In the genomic region with DNA sequence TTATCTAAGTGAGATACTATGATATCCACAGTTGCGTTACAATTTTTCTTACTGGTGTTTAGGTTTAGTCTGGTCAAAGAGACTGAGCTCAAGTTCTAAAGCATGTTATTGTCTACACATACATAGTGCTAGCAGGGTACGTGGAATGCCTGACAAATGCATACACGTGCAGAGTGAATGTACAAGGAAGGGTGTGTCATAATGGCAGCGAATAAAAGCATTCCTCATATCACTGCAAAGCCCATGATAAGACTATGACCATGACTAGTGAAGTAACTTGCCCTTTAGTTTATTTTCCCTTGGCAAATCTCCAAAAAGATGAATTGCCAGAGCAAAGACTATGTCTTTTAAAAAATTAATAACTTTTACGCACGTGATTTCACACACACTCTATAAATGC, we compare ENCODE assay signal across 27 mouse cellular contexts. TPM values are rescaled to one million over a fixed set of nuclear protein-coding genes. Genes with fewer than 3 reads are reported as not detected.
DNase-seq lines count a peak whose midpoint lies in the region; ATAC-seq and TF ChIP-seq lines count a peak whose summit lies in the region.
"Had no signal": no experiment of that assay in that cellular context is flagged by ENCODE, and none has a peak within 500 bp of the region (broad histone marks: within the 10 kb centered on the region; RNA-seq: fewer than 3 reads in every experiment).

No protein-coding gene starts in this region.

- 87% methylated on average over 6 of the region's 6 CpGs for WGBS in midbrain, embryonic 16.5 days
- WGBS in midbrain, embryonic 14.5 days, result 89% methylated on average over 6 of the region's 6 CpGs
- 48% methylated on average over 6 of the region's 6 CpGs for WGBS in intestine, postnatal 0 days
- WGBS in stomach, postnatal 0 days, result 59% methylated on average over 6 of the region's 6 CpGs

- no peak overlapping the region for H3K27ac ChIP-seq in midbrain, embryonic 16.5 days (ENCODE audit: low read length)
- H3K27ac ChIP-seq in midbrain, embryonic 14.5 days (replicated peaks; ENCODE audit: low read depth, low read length), result no peak overlapping the region
- no peak overlapping the region for H3K27ac ChIP-seq in intestine, postnatal 0 days (ENCODE audit: low read depth, low read length)
- H3K27ac ChIP-seq in stomach, postnatal 0 days (replicated peaks), result no peak overlapping the region
- H3K27ac ChIP-seq in gastrocnemius, adult 2 months, result no peak overlapping the region
- H3K27ac ChIP-seq: embryonic facial prominence, embryonic 10.5 days; embryonic facial prominence, embryonic 13.5 days; forebrain, embryonic 12.5 days; forebrain, embryonic 15.5 days; hindbrain, embryonic 10.5 days; hindbrain, embryonic 13.5 days had no signal

- no peak for TF ChIP-seq EP300 in stomach, postnatal 0 days (optimal IDR thresholded peaks at IDR 0.05)

- intact Hi-C loops in gastrocnemius, adult 2 months (cut with DNase I), result no loop called here

- DNase-seq in midbrain, embryonic 14.5 days, result no peak
- DNase-seq in stomach, postnatal 0 days (ENCODE audit: low spot score), result no peak
- no peak for DNase-seq in gastrocnemius, adult 2 months
- no peak for DNase-seq in lung, postnatal 4 days
- DNase-seq: adrenal gland, adult 2 months; adrenal gland, postnatal 14 days; B cell, adult 2 months; cerebellum, adult 11 months; cerebellum, adult 2 months; cerebellum, postnatal 10 days; cerebellum, postnatal 36 days; embryo, embryonic 11 days; gastrocnemius, postnatal 14 days; heart, adult 11 months had no signal

- peaks cover 3% of the 10 kb centered on the region; the same call in 1 of the 2 replicates for H3K4me1 ChIP-seq in midbrain, embryonic 16.5 days (ENCODE audit: control insufficient read depth, insufficient read depth, low read length)
- H3K4me1 ChIP-seq in midbrain, embryonic 14.5 days (ENCODE audit: control insufficient read depth, insufficient read depth, low read length), result no peaks in the 10 kb centered on the region
- H3K4me1 ChIP-seq in intestine, postnatal 0 days (replicated peaks; ENCODE audit: control insufficient read depth, insufficient read depth, low read length), result no peaks in the 10 kb centered on the region
- no peaks in the 10 kb centered on the region for H3K4me1 ChIP-seq in stomach, postnatal 0 days (replicated peaks; ENCODE audit: control insufficient read depth, insufficient read depth)
- H3K4me1 ChIP-seq: embryonic facial prominence, embryonic 10.5 days; embryonic facial prominence, embryonic 13.5 days; forebrain, embryonic 12.5 days; forebrain, embryonic 15.5 days; hindbrain, embryonic 10.5 days; hindbrain, embryonic 13.5 days had no signal

- no peaks in the 10 kb centered on the region for H3K9me3 ChIP-seq in midbrain, embryonic 16.5 days (replicated peaks; ENCODE audit: control insufficient read depth, low read length, poor library complexity, severe bottlenecking)
- H3K9me3 ChIP-seq in midbrain, embryonic 14.5 days (ENCODE audit: control insufficient read depth, low read length), result no peaks in the 10 kb centered on the region
- H3K9me3 ChIP-seq in intestine, postnatal 0 days (ENCODE audit: control insufficient read depth), result no peaks in the 10 kb centered on the region
- H3K9me3 ChIP-seq in stomach, postnatal 0 days (ENCODE audit: control insufficient read depth, low read length), result no peaks in the 10 kb centered on the region
- H3K9me3 ChIP-seq: embryonic facial prominence, embryonic 10.5 days; embryonic facial prominence, embryonic 13.5 days; forebrain, embryonic 12.5 days; forebrain, embryonic 15.5 days; G1E; hindbrain, embryonic 10.5 days; hindbrain, embryonic 13.5 days had no signal

- peak; percentile 51; the same call in 1 of the 2 replicates for ATAC-seq in midbrain, embryonic 16.5 days
- no peak for ATAC-seq in midbrain, embryonic 14.5 days (ENCODE audit: low FRiP score, low TSS enrichment)
- ATAC-seq in intestine, postnatal 0 days, result peak; percentile 88
- ATAC-seq in stomach, postnatal 0 days (ENCODE audit: low FRiP score, low TSS enrichment), result peak; percentile 83; the same call in 1 of the 2 replicates
- ATAC-seq: forebrain, embryonic 15.5 days; hindbrain, embryonic 16.5 days had no signal

- H3K4me2 ChIP-seq in midbrain, embryonic 16.5 days (ENCODE audit: low read length), result no peak overlapping the region
- no peak overlapping the region for H3K4me2 ChIP-seq in midbrain, embryonic 14.5 days (ENCODE audit: low read length)
- H3K4me2 ChIP-seq in intestine, postnatal 0 days (replicated peaks; ENCODE audit: low read depth), result peak overlapping the region; percentile 39
- H3K4me2 ChIP-seq in stomach, postnatal 0 days (replicated peaks; ENCODE audit: low read depth), result no peak overlapping the region
- H3K4me2 ChIP-seq: embryonic facial prominence, embryonic 13.5 days; forebrain, embryonic 12.5 days; forebrain, embryonic 15.5 days; heart, embryonic 11.5 days; hindbrain, embryonic 13.5 days had no signal

- no peak overlapping the region for H3K9ac ChIP-seq in midbrain, embryonic 16.5 days (ENCODE audit: low read depth, low read length)
- H3K9ac ChIP-seq in midbrain, embryonic 14.5 days (replicated peaks; ENCODE audit: low read length), result no peak overlapping the region
- no peak overlapping the region for H3K9ac ChIP-seq in intestine, postnatal 0 days (ENCODE audit: low read depth, low read length)
- H3K9ac ChIP-seq in stomach, postnatal 0 days (ENCODE audit: low read length), result no peak overlapping the region
- H3K9ac ChIP-seq: embryonic facial prominence, embryonic 13.5 days; forebrain, embryonic 12.5 days; forebrain, embryonic 15.5 days; hindbrain, embryonic 13.5 days had no signal

- H3K4me3 ChIP-seq in midbrain, embryonic 16.5 days (ENCODE audit: low read depth, low read length), result no peak overlapping the region
- no peak overlapping the region for H3K4me3 ChIP-seq in midbrain, embryonic 14.5 days (replicated peaks; ENCODE audit: low read depth, low read length)
- no peak overlapping the region for H3K4me3 ChIP-seq in intestine, postnatal 0 days (ENCODE audit: low read depth, low read length)
- H3K4me3 ChIP-seq in stomach, postnatal 0 days (ENCODE audit: low read depth, low read length), result no peak overlapping the region
- no peak overlapping the region for H3K4me3 ChIP-seq in gastrocnemius, adult 2 months
- H3K4me3 ChIP-seq: embryonic facial prominence, embryonic 10.5 days; embryonic facial prominence, embryonic 13.5 days; erythroblast, embryonic 14.5 days; forebrain, embryonic 12.5 days; forebrain, embryonic 15.5 days; hindbrain, embryonic 10.5 days; hindbrain, embryonic 13.5 days had no signal

- no peaks in the 10 kb centered on the region for H3K27me3 ChIP-seq in midbrain, embryonic 16.5 days (ENCODE audit: control insufficient read depth, insufficient read depth, low read depth, low read length)
- no peaks in the 10 kb centered on the region for H3K27me3 ChIP-seq in midbrain, embryonic 14.5 days (ENCODE audit: control insufficient read depth, insufficient read depth, low read length)
- no peaks in the 10 kb centered on the region for H3K27me3 ChIP-seq in intestine, postnatal 0 days (replicated peaks; ENCODE audit: control insufficient read depth, insufficient read depth, low read length)
- H3K27me3 ChIP-seq in stomach, postnatal 0 days (ENCODE audit: control insufficient read depth, insufficient read depth, low read length), result no peaks in the 10 kb centered on the region
- H3K27me3 ChIP-seq: CH12.LX; embryonic facial prominence, embryonic 13.5 days; forebrain, embryonic 12.5 days; forebrain, embryonic 15.5 days; hindbrain, embryonic 13.5 days had no signal

- TF ChIP-seq CTCF in intestine, postnatal 0 days (IDR thresholded peaks at IDR 0.05; ENCODE audit: low read depth), result no peak
- TF ChIP-seq CTCF in stomach, postnatal 0 days (IDR thresholded peaks at IDR 0.05; ENCODE audit: low read depth), result no peak
- TF ChIP-seq CTCF in gastrocnemius, adult 2 months (IDR thresholded peaks at IDR 0.05), result no peak

- H3K36me3 ChIP-seq in midbrain, embryonic 16.5 days (ENCODE audit: control insufficient read depth, insufficient read depth, low read length), result no peaks in the 10 kb centered on the region
- no peaks in the 10 kb centered on the region for H3K36me3 ChIP-seq in midbrain, embryonic 14.5 days (ENCODE audit: control insufficient read depth, insufficient read depth, low read length)
- H3K36me3 ChIP-seq in intestine, postnatal 0 days (ENCODE audit: control insufficient read depth, insufficient read depth), result no peaks in the 10 kb centered on the region
- H3K36me3 ChIP-seq in stomach, postnatal 0 days (ENCODE audit: control insufficient read depth, insufficient read depth, low read length), result no peaks in the 10 kb centered on the region
- H3K36me3 ChIP-seq: embryonic facial prominence, embryonic 10.5 days; embryonic facial prominence, embryonic 13.5 days; forebrain, embryonic 12.5 days; forebrain, embryonic 15.5 days; G1E; hindbrain, embryonic 10.5 days; hindbrain, embryonic 13.5 days had no signal

RNA-seq across cellular contexts. Expression of a gene that starts 13.8 kb away (rescaled TPM):
- polyA plus RNA-seq in midbrain, embryonic 16.5 days (2015; fragmentation: Nextera tagmentation; extraction: Ambion mirVana), result 18.4 and 23.0 TPM in 2 replicates
- polyA plus RNA-seq in midbrain, embryonic 14.5 days (2014; fragmentation: Nextera tagmentation; extraction: Ambion mirVana), result 12.9 and 13.4 TPM in 2 replicates
- polyA plus RNA-seq in intestine, postnatal 0 days (2015; fragmentation: Nextera tagmentation; extraction: Ambion mirVana), result 0.12 and 0.17 TPM in 2 replicates
- polyA plus RNA-seq in stomach, postnatal 0 days (2015; fragmentation: Nextera tagmentation; extraction: Ambion mirVana), result 0.11 and 0.17 TPM in 2 replicates
- total RNA-seq in gastrocnemius, adult 2 months (2021), result under 1 TPM; 0.08 to 0.22 TPM
- total RNA-seq: CH12.LX had no signal
- polyA plus RNA-seq: erythroblast, embryonic 14.5 days; G1E had no signal

Comparison
In these comparisons a context has a peak if more than half of its experiments do, and no peak if none do; other contexts are left out.
1. RNA of a gene that starts 13.8 kb away (polyA plus RNA-seq): 18.4 to 23.0 TPM in midbrain, embryonic 16.5 days and 12.9 to 13.4 TPM in midbrain, embryonic 14.5 days; 0.12 to 0.17 TPM in intestine, postnatal 0 days and 0.11 to 0.17 TPM in stomach, postnatal 0 days; every median in the first group is over 10 times any median in the second.